Mouse (Mus musculus): ENCODE results near the gene Sema4c.

Sema4c gene

DNA sequence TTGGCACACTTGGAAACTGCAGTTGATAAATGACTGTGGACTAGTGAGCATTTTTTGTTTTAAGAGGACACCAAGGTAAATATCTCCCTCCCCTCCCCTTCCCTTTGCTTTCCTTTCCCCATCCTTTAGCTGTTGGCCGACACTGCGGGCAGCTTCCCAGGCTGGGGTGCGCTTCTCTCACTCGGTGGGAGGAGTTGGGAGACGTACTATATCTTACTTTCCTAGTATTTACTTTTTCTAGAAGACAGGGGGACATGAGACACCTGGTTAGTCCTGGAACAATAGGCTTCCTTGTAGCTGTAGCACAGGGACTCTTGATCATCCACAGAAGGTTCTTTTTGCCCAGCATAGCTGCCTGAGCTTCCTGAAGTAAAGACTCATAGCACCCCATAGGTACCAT lies 34.1 kb downstream of the Sema4c start:
- in situ Hi-C loops (cut with MboI; ENCODE audit: low pct_unique_long_range_greater_than_20kb in 1 of 2, low sequenced_read_pairs in 2 of 2, unreplicated experiment in 1 of 2): no loop called here

DNA sequence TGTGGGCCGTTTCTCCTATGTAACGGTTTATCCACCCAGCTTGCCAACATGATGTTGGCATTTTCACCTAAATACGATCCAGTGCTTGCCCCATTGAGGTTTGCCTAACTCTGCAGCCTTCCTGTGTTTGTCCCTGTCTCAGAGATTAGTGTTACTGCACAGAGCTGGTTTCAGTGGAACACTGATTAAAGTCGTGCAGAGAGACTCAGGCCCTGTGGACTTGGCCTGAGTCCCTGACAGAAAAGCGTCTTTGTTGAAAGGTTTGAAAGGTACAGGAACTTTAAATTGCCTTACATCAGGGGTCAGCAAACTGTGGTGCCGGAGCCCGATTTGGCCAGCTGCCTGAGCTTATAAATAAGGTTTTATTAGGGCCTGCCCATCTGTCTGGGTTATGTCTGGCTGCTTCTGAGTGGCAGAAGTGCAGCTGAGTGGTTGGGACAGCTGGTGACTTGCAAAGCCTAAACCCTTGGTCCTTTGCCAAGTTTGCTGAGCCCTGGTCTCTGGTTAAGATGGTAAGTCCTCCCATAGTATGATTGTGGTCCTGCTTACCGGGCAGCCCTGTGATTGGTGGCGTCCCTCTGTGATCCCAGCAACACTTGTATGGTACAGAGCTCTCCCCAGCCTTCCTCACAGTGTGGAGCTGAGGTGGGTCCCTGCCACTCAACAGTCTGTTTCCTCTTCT lies 34.7 kb downstream of the Sema4c start:
- in situ Hi-C loops (cut with MboI; ENCODE audit: low pct_unique_long_range_greater_than_20kb in 1 of 2, low sequenced_read_pairs in 2 of 2, unreplicated experiment in 1 of 2): no loop called here

DNA sequence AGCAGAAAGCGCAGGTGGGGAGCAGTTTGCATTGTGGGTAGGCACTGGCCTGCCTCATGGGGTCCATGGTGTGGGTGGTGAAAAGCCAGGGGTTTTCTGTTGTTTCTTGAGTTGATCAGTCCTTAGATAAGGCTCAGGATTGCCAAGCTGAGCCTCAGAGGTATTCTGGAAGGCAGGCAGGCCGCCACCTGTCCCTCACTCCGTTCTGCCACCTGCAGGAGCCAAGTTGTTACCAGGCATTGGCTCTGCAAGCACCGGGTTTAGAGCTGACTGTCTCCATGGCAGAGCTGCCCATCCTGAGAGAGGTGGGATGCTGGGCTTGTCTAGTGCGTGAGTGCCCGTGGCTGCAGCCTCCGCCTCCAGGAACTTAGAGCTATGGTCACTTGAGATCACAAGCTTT lies 35.9 kb downstream of the Sema4c start:
- in situ Hi-C loops (cut with MboI; ENCODE audit: low pct_unique_long_range_greater_than_20kb in 1 of 2, low sequenced_read_pairs in 2 of 2, unreplicated experiment in 1 of 2): no loop called here

DNA sequence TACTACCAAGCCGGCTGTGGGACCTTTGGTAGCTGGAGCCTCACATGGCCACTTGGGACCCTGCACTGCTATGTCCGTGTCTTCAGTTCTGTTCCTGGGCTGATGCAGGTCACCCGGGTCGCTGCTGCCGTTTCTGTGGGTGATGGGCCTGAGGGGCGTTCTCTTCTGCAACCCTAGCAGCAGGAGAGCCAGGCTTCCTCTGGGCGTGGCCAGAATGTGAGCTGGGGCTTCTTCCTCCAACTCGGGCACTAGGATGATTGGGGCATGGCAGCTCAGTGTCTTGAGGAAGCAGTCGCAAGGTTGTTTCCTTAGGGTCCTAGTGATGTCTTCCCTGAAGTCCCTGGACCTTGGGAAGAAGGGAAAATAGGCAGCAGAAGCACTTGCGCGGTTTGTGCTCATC lies 38.5 kb downstream of the Sema4c start:
- in situ Hi-C loops (cut with MboI; ENCODE audit: low pct_unique_long_range_greater_than_20kb in 1 of 2, low sequenced_read_pairs in 2 of 2, unreplicated experiment in 1 of 2): no loop called here

DNA sequence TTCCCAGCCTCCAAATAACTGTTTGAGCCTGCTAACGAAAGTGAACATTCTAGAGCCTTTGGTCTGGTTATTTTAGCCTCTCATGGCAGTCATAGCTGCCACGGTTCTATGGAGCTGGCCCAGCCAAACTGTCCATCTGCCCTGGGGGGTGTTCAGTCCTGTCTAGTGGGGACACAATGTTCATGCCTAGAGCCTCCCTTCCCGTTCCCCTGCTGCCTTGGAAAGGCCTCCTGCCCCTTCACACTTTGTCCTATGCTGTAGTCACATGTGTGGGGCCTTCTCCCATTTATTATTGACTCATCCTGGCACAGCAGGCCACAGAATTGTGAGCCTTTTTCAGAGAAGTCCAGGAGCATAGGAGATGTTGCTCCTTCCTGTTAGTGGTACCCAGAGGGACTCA lies 39.9 kb downstream of the Sema4c start:
- in situ Hi-C loops (cut with MboI; ENCODE audit: low pct_unique_long_range_greater_than_20kb in 1 of 2, low sequenced_read_pairs in 2 of 2, unreplicated experiment in 1 of 2): no loop called here

DNA sequence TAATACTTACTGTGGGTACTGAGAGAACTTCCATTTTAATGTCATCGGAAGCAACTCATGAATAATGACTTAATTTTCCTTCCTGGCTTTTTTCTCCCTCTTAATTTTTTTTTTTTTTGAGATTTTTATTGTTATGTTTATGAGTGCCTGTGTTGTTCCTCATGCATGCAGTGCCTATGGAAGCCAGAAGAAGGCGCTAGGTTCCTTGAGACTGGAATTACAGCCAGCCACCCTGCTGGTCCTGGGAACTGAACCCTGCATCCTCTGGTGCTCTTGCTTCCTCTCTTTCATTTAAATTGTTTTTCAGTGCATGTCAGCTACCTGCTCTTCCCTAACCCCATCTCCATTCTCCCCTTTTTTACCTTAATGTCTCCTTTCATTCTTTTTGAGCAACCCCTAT lies 44.4 kb downstream of the Sema4c start:
- in situ Hi-C loops (cut with MboI; ENCODE audit: low pct_unique_long_range_greater_than_20kb in 1 of 2, low sequenced_read_pairs in 2 of 2, unreplicated experiment in 1 of 2): no loop called here

DNA sequence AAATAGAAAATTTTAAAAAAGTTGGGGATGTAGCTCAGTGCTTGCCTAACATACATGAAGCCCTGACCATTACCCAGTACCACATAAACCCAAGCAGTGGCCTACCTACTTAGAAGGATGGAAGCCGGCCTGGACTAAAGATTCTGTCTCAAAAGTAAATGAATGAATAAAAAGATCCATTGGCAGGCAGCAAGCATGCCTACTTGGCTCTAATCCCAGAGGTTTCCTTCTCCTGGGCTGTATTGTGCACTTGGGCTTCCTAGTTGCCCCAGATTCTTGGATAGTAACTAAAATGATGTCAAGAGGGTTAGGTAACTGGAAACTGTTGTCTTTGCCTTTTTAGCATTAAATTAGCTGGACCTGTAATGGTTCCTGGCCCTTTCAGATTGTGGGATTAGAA lies 44.8 kb downstream of the Sema4c start:
- in situ Hi-C loops (cut with MboI; ENCODE audit: low pct_unique_long_range_greater_than_20kb in 1 of 2, low sequenced_read_pairs in 2 of 2, unreplicated experiment in 1 of 2): no loop called here

DNA sequence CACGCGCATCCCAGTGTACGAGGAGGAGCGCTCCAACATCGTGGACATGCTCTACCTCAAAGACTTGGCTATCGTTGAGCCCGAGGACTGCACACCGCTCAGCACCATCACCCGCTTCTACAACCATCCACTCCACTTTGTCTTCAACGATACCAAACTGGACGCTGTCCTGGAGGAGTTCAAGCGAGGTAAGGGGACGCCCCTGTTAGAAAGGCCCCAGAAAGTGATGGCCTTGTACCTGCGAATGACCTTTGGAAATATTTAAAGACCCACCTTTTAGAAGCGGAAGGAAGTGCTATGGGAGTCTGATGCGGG lies 45.2 kb downstream of the Sema4c start:
- in situ Hi-C loops (cut with MboI; ENCODE audit: low pct_unique_long_range_greater_than_20kb in 1 of 2, low sequenced_read_pairs in 2 of 2, unreplicated experiment in 1 of 2): no loop called here

DNA sequence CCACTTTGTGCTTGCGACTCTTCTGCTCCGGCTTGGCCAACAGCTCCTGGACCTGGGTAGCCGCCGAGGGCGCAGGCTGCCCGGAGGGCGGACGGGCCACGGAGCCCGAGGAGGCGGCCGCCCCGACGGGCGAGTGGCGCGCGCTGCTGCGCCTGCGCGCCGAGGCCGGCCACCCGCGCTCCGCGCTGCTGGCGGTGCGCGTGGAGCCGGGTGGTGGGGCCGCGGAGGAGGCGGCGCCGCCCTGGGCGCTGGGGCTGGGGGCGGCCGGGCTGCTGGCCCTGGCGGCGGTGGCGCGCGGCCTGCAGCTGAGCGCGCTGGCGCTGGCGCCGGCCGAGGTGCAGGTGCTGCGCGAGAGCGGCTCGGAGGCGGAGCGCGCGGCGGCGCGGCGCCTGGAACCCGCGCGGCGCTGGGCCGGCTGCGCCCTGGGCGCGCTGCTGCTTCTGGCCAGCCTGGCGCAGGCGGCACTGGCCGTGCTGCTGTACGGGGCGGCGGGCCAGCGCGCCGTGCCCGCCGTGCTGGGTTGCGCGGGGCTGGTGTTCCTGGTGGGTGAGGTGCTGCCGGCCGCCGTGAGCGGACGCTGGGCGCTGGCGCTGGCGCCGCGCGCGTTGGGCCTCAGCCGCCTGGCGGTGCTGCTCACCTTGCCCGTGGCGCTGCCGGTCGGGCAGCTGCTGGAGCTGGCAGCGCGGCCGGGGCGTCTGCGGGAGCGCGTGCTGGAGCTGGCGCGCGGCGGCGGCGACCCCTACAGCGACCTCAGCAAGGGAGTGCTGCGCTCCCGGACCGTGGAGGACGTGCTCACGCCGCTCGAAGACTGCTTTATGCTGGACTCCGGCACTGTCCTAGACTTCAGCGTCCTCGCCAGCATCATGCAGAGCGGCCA lies 45.8 kb downstream of the Sema4c start:
- in situ Hi-C loops (cut with MboI; ENCODE audit: low pct_unique_long_range_greater_than_20kb in 1 of 2, low sequenced_read_pairs in 2 of 2, unreplicated experiment in 1 of 2): no loop called here

DNA sequence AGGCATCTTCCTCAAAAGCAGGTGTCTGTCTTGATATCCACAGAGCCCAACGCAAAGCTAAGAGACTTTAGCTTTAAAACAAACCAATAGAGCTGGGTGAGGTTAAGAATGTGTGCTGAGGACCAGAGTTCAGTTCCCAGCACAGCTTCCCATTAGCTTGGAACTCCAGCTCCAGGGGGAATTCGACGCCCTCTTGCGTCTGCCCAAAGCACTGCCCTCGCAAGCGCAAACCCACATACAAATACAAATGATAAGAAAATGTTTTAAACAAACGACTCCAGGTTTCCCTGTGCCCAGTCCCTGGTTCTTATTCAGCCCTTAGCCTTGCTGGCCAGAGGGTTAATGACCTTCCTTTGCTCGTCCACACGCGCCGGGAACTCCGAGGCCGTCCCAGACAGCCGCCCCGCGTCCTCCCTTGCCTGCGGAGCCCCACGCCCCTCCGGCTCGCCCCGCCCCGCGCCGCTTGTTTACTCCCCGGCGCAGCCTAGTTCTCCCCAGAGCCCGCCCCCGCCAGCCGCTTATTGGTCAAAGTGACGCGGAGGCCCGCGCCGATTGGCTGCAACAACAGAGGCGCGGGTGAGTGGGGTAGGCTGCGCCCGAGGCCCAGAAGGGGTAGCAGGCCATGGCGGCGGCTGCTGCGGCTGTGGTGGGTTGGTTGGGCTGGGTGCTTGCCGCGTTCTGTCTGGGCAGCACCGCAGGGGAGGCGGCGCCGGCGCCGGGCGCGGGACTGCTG lies 46.7 kb downstream of the Sema4c start, which contains the start of gene Cnnm3:
Cnnm3 (plus strand) TSS at position 579 of the 733 bp plus-strand sequence.
- in situ Hi-C loops (cut with MboI; ENCODE audit: low pct_unique_long_range_greater_than_20kb in 1 of 2, low sequenced_read_pairs in 2 of 2, unreplicated experiment in 1 of 2): no loop called here

DNA sequence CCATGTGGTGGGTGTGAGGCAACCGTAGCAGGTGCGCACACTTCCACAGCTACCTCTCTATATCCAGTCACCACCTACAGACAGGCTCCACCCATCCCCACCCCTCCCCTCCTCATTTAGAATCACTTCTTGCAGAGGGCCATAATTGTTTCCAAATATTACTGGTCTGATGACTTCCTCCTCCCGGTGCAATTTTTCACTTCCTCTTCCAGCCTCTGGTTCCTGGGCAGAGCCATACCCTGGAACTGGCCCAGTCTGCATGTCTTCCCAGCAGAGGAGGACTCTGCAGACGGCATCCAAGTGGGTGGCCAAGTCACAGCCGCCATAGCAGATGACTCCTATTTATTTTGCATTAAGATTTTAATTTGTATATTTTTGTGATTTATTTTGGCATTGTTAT lies 49.9 kb downstream of the Sema4c start:
- in situ Hi-C loops (cut with MboI; ENCODE audit: low pct_unique_long_range_greater_than_20kb in 1 of 2, low sequenced_read_pairs in 2 of 2, unreplicated experiment in 1 of 2): no loop called here

DNA sequence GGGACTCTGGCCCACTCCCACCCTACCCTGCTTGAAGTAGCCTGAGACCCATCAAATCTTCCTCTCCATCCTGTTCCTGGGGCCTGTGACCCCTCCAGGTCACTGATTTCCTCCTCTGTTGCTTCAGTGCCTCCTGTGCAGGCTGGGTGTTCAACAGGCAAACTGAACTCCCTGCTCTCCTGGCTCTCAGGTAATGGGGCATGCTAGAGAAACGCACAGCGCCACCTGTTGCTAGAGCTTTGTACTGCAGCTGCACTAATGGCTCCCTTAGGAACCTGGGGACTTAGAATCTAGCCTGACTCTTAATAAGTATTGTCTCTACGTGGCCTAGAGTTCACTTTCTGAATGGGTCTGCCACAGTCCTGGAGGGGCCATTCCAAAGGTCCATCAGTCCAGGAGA lies 56.9 kb downstream of the Sema4c start:
- in situ Hi-C loops (cut with MboI; ENCODE audit: low pct_unique_long_range_greater_than_20kb in 1 of 2, low sequenced_read_pairs in 2 of 2, unreplicated experiment in 1 of 2): no loop called here
